Mouse (Mus musculus): ENCODE data around the gene Sept9. TPM values are rescaled to one million over a fixed set of nuclear protein-coding genes. Genes with fewer than 3 reads are reported as not detected.
"Not testable (repeated sequence)": the region's sequence is repeated elsewhere in the genome, so short reads cannot be mapped to it uniquely, and the experiment has no call there.

The Sept9 gene
- polyA plus RNA-seq, 1 experiment: 0.37 TPM

- H3K36me3 ChIP-seq (ENCODE audit: control insufficient read depth): peaks cover 2% of the 10 kb centered on the region
- TF ChIP-seq GATA1 (IDR thresholded peaks at IDR 0.05; ENCODE audit: low read length): no peak
- TF ChIP-seq TAL1 (IDR thresholded peaks at IDR 0.05; ENCODE audit: low read length): no peak
- no peaks in the 10 kb centered on the region for H3K9me3 ChIP-seq (ENCODE audit: control insufficient read depth, low read length)
- peaks cover 17% of the 10 kb centered on the region for H3K4me1 ChIP-seq (ENCODE audit: control insufficient read depth)
- no peaks in the 10 kb centered on the region for H3K27me3 ChIP-seq (ENCODE audit: control insufficient read depth)
- H3K4me3 ChIP-seq (replicated peaks): no peak overlapping the region
These were observed 142.6 kb downstream of the Sept9 start for GRCm38 (mm10) chr11:117342076-117342475.

- H3K27me3 ChIP-seq (ENCODE audit: control insufficient read depth); H3K36me3 ChIP-seq (ENCODE audit: control insufficient read depth); H3K4me3 ChIP-seq (replicated peaks); H3K9me3 ChIP-seq (ENCODE audit: control insufficient read depth, low read length): not testable (repeated sequence)
- peaks cover 17% of the 10 kb centered on the region for H3K4me1 ChIP-seq (ENCODE audit: control insufficient read depth)
These were observed 143.0 kb downstream of the Sept9 start for GRCm38 (mm10) chr11:117342490-117342889.

GRCm38 (mm10) chr11:117343800-117344199, 144.3 kb downstream of the Sept9 start:
- Histone ChIP-seq H3K36me3 (ENCODE audit: control insufficient read depth) (peaks cover 2% of the 10 kb centered on the region), H3K4me1 (ENCODE audit: control insufficient read depth) (peaks cover 6% of the 10 kb centered on the region), H3K9me3 (ENCODE audit: control insufficient read depth, low read length) (no peaks in the 10 kb centered on the region), H3K4me3 (replicated peaks) (no peak overlapping the region), H3K27me3 (ENCODE audit: control insufficient read depth) (no peaks in the 10 kb centered on the region)
- no peak for TF ChIP-seq GATA1 (IDR thresholded peaks at IDR 0.05; ENCODE audit: low read length)
- no peak for TF ChIP-seq TAL1 (IDR thresholded peaks at IDR 0.05; ENCODE audit: low read length)

GRCm38 (mm10) chr11:117344339-117345021, 145.0 kb downstream of the Sept9 start:
- Histone ChIP-seq H3K27me3 (ENCODE audit: control insufficient read depth) (no peaks in the 10 kb centered on the region), H3K9me3 (ENCODE audit: control insufficient read depth, low read length) (no peaks in the 10 kb centered on the region), H3K4me1 (ENCODE audit: control insufficient read depth) (peaks cover 5% of the 10 kb centered on the region; the same call in 1 of the 2 replicates), H3K36me3 (ENCODE audit: control insufficient read depth) (peaks cover 2% of the 10 kb centered on the region), H3K4me3 (replicated peaks) (no peak overlapping the region)
- TF ChIP-seq TAL1 (IDR thresholded peaks at IDR 0.05; ENCODE audit: low read length) (no peak), GATA1 (IDR thresholded peaks at IDR 0.05; ENCODE audit: low read length) (no peak)

- Histone ChIP-seq H3K36me3 (ENCODE audit: control insufficient read depth) (no peaks in the 10 kb centered on the region; the same call in 1 of the 2 replicates), H3K27me3 (ENCODE audit: control insufficient read depth) (no peaks in the 10 kb centered on the region), H3K4me3 (replicated peaks) (no peak overlapping the region), H3K4me1 (ENCODE audit: control insufficient read depth) (peaks cover 8% of the 10 kb centered on the region; the same call in 1 of the 2 replicates), H3K9me3 (ENCODE audit: control insufficient read depth, low read length) (no peaks in the 10 kb centered on the region)
- TF ChIP-seq TAL1 (IDR thresholded peaks at IDR 0.05; ENCODE audit: low read length) (no peak), GATA1 (IDR thresholded peaks at IDR 0.05; ENCODE audit: low read length) (no peak)
These were observed 145.7 kb downstream of the Sept9 start for GRCm38 (mm10) chr11:117345022-117345765.

- peaks cover 8% of the 10 kb centered on the region; the same call in 1 of the 2 replicates for H3K4me1 ChIP-seq (ENCODE audit: control insufficient read depth)
These were observed 147.8 kb downstream of the Sept9 start for GRCm38 (mm10) chr11:117347256-117347655.

GRCm38 (mm10) chr11:117348429-117349103, 149.1 kb downstream of the Sept9 start:
- peaks cover 8% of the 10 kb centered on the region; the same call in 1 of the 2 replicates for H3K4me1 ChIP-seq (ENCODE audit: control insufficient read depth)

More at GRCm38 (mm10) chr11:117347256-117347655, 147.8 kb downstream of the Sept9 start:
- peaks cover 12% of the 10 kb centered on the region for H3K36me3 ChIP-seq (ENCODE audit: control insufficient read depth)
- H3K4me3 ChIP-seq (replicated peaks): no peak overlapping the region
- no peaks in the 10 kb centered on the region for H3K9me3 ChIP-seq (ENCODE audit: control insufficient read depth, low read length)
- no peaks in the 10 kb centered on the region for H3K27me3 ChIP-seq (ENCODE audit: control insufficient read depth)
- TF ChIP-seq TAL1 (IDR thresholded peaks at IDR 0.05; ENCODE audit: low read length) (no peak), GATA1 (IDR thresholded peaks at IDR 0.05; ENCODE audit: low read length) (no peak)

GRCm38 (mm10) chr11:117349429-117350363, 150.2 kb downstream of the Sept9 start:
- peaks cover 8% of the 10 kb centered on the region; the same call in 1 of the 2 replicates for H3K4me1 ChIP-seq (ENCODE audit: control insufficient read depth)
- no peak overlapping the region for H3K4me3 ChIP-seq (replicated peaks)
- H3K9me3 ChIP-seq (ENCODE audit: control insufficient read depth, low read length): no peaks in the 10 kb centered on the region
- H3K36me3 ChIP-seq (ENCODE audit: control insufficient read depth): peaks cover 26% of the 10 kb centered on the region
- H3K27me3 ChIP-seq (ENCODE audit: control insufficient read depth): no peaks in the 10 kb centered on the region
- no peak for TF ChIP-seq TAL1 (IDR thresholded peaks at IDR 0.05; ENCODE audit: low read length)
- no peak for TF ChIP-seq GATA1 (IDR thresholded peaks at IDR 0.05; ENCODE audit: low read length)

More at GRCm38 (mm10) chr11:117348429-117349103, 149.1 kb downstream of the Sept9 start:
- TF ChIP-seq GATA1 (IDR thresholded peaks at IDR 0.05; ENCODE audit: low read length) (no peak), TAL1 (IDR thresholded peaks at IDR 0.05; ENCODE audit: low read length) (no peak)
- Histone ChIP-seq H3K4me3 (replicated peaks) (no peak overlapping the region), H3K36me3 (ENCODE audit: control insufficient read depth) (peaks cover 19% of the 10 kb centered on the region), H3K27me3 (ENCODE audit: control insufficient read depth) (no peaks in the 10 kb centered on the region), H3K9me3 (ENCODE audit: control insufficient read depth, low read length) (no peaks in the 10 kb centered on the region)
